Mouse (Mus musculus) cortical plate, adult 2 months (tissue): Measurements from ENCODE around the gene Tenm4.

ENCODE experiments used
- CTCF ChIP-seq: fragments of 200-500 bp; IDR thresholded peaks from 2 replicates; pipeline ENCODE4 v1.5.1; 2011; ENCODE audit warnings: mild to moderate bottlenecking, control low read depth, low read length; ENCODE audit not compliant: insufficient read depth; ENCODE audit errors: extremely low read depth
- POLR2A ChIP-seq: fragments of 200-500 bp; IDR thresholded peaks from 2 replicates; pipeline ENCODE4 v1.6.1; 2011; ENCODE audit warnings: mild to moderate bottlenecking, low read length, control low read depth; ENCODE audit not compliant: insufficient read depth; ENCODE audit errors: extremely low read depth

- TF ChIP-seq CTCF (no peak), POLR2A (no peak)
Measured at GRCm38 (mm10) chr7:96455957-96456356, 284.9 kb downstream of the Tenm4 start.
